Mouse (Mus musculus) E14TG2a.4 (cell line): ENCODE data around the gene Tmem145.

Source experiments
- H3K27me3 ChIP-seq: 2 replicates; pipeline ENCODE4 v1.6.1; 2014; ENCODE audit warnings: low read length, control low read depth; ENCODE audit not compliant: insufficient read depth
- H3K36me3 ChIP-seq: 2 replicates; pipeline ENCODE4 v1.6.1; 2014; ENCODE audit warnings: low read length, control low read depth; ENCODE audit not compliant: insufficient read depth
- H3K4me1 ChIP-seq: replicated peaks from 2 replicates; pipeline ENCODE4 v1.6.1; 2014; ENCODE audit warnings: low read depth, low read length, control low read depth
- H3K4me3 ChIP-seq: replicated peaks from 2 replicates; pipeline ENCODE4 v1.5.1; 2014; ENCODE audit warnings: mild to moderate bottlenecking, low read length
- H3K9me3 ChIP-seq: 2 replicates; pipeline ENCODE4 v1.6.1; 2014; ENCODE audit warnings: low read length, control low read depth
- CTCF ChIP-seq: conservative IDR thresholded peaks from 2 replicates; pipeline ENCODE4 v1.5.1; 2014; ENCODE audit warnings: low read length
- NANOG ChIP-seq: IDR thresholded peaks from 2 replicates; pipeline ENCODE4 v1.6.1; 2014; ENCODE audit warnings: borderline replicate concordance, low read length, mixed read lengths
- POU5F1 ChIP-seq: IDR thresholded peaks from 2 replicates; pipeline ENCODE4 v1.6.1; 2014; ENCODE audit warnings: low read length, borderline replicate concordance

Tmem145 gene

GRCm38 (mm10) chr7:25293191-25293739 is 12.6 kb upstream of the Tmem145 start:
- Histone ChIP-seq H3K4me3 (peak overlapping the region; percentile 35), H3K36me3 (peaks cover 82% of the 10 kb centered on the region), H3K4me1 (peaks cover 79% of the 10 kb centered on the region), H3K9me3 (no peaks in the 10 kb centered on the region), H3K27me3 (no peaks in the 10 kb centered on the region)
- TF ChIP-seq NANOG = no peak
- no peak for TF ChIP-seq CTCF
- TF ChIP-seq POU5F1 = no peak

GRCm38 (mm10) chr7:25294495-25294894 is 11.4 kb upstream of the Tmem145 start:
- H3K27me3 ChIP-seq = no peaks in the 10 kb centered on the region
- H3K4me1 ChIP-seq = peaks cover 75% of the 10 kb centered on the region
- peaks cover 70% of the 10 kb centered on the region for H3K36me3 ChIP-seq
- no peaks in the 10 kb centered on the region for H3K9me3 ChIP-seq
- no peak overlapping the region for H3K4me3 ChIP-seq
- TF ChIP-seq CTCF (no peak), NANOG (no peak), POU5F1 (no peak)

GRCm38 (mm10) chr7:25294960-25295722 is 10.8 kb upstream of the Tmem145 start:
- no peak for TF ChIP-seq NANOG
- TF ChIP-seq CTCF = no peak
- TF ChIP-seq POU5F1 = no peak
- no peaks in the 10 kb centered on the region for H3K27me3 ChIP-seq
- H3K36me3 ChIP-seq = peaks cover 63% of the 10 kb centered on the region
- H3K9me3 ChIP-seq = no peaks in the 10 kb centered on the region
- no peak overlapping the region for H3K4me3 ChIP-seq
- H3K4me1 ChIP-seq = peaks cover 71% of the 10 kb centered on the region

- Histone ChIP-seq H3K4me1 (peaks cover 60% of the 10 kb centered on the region), H3K36me3 (peaks cover 45% of the 10 kb centered on the region), H3K9me3 (no peaks in the 10 kb centered on the region), H3K27me3 (peaks cover 5% of the 10 kb centered on the region), H3K4me3 (peak overlapping the region; percentile 94)
- TF ChIP-seq CTCF = no peak
- TF ChIP-seq NANOG = no peak
- TF ChIP-seq POU5F1 = no peak
Measured at GRCm38 (mm10) chr7:25296945-25297453, 8.9 kb upstream of the Tmem145 start.

GRCm38 (mm10) chr7:25297454-25298325 is 8.2 kb upstream of the Tmem145 start, which contains the start of gene Pafah1b3:
Pafah1b3 (minus strand) TSS chr7:25297986.
- H3K9me3 ChIP-seq = no peaks in the 10 kb centered on the region
- peak within 1 kb of the TSS; percentile 94 for H3K4me3 ChIP-seq
- peaks cover 11% of the 10 kb centered on the region for H3K27me3 ChIP-seq
- H3K36me3 ChIP-seq = peaks cover 38% of the 10 kb centered on the region
- peaks cover 60% of the 10 kb centered on the region for H3K4me1 ChIP-seq
- TF ChIP-seq NANOG (no peak), POU5F1 (no peak), CTCF (no peak)

GRCm38 (mm10) chr7:25301063-25301462 is 4.8 kb upstream of the Tmem145 start, which contains the start of gene Prr19:
Prr19 (plus strand) TSS chr7:25301411.
- Histone ChIP-seq H3K27me3 (peaks cover 16% of the 10 kb centered on the region), H3K4me1 (peaks cover 68% of the 10 kb centered on the region), H3K4me3 (peak within 1 kb of the TSS; percentile 50), H3K36me3 (peaks cover 13% of the 10 kb centered on the region), H3K9me3 (no peaks in the 10 kb centered on the region)
- TF ChIP-seq NANOG (no peak), POU5F1 (no peak), CTCF (no peak)

- peaks cover 53% of the 10 kb centered on the region for H3K4me1 ChIP-seq
Measured at GRCm38 (mm10) chr7:25303003-25303684, 2.8 kb upstream of the Tmem145 start.

GRCm38 (mm10) chr7:25303685-25304006 is 2.3 kb upstream of the Tmem145 start:
- TF ChIP-seq CTCF (no peak), NANOG (no peak), POU5F1 (no peak)
- H3K36me3 ChIP-seq = peaks cover 17% of the 10 kb centered on the region; the same call in 1 of the 2 replicates
- no peaks in the 10 kb centered on the region for H3K9me3 ChIP-seq
- peaks cover 48% of the 10 kb centered on the region for H3K4me1 ChIP-seq
- peaks cover 37% of the 10 kb centered on the region for H3K27me3 ChIP-seq
- peak overlapping the region; percentile 30; the same call in 1 of the 2 replicates for H3K4me3 ChIP-seq

More at GRCm38 (mm10) chr7:25303003-25303684, 2.8 kb upstream of the Tmem145 start:
- TF ChIP-seq NANOG (no peak), POU5F1 (no peak), CTCF (no peak)
- peak overlapping the region; percentile 30 for H3K4me3 ChIP-seq
- H3K9me3 ChIP-seq = no peaks in the 10 kb centered on the region
- H3K27me3 ChIP-seq = peaks cover 32% of the 10 kb centered on the region
- H3K36me3 ChIP-seq = peaks cover 17% of the 10 kb centered on the region; the same call in 1 of the 2 replicates
